In the genomic region with DNA sequence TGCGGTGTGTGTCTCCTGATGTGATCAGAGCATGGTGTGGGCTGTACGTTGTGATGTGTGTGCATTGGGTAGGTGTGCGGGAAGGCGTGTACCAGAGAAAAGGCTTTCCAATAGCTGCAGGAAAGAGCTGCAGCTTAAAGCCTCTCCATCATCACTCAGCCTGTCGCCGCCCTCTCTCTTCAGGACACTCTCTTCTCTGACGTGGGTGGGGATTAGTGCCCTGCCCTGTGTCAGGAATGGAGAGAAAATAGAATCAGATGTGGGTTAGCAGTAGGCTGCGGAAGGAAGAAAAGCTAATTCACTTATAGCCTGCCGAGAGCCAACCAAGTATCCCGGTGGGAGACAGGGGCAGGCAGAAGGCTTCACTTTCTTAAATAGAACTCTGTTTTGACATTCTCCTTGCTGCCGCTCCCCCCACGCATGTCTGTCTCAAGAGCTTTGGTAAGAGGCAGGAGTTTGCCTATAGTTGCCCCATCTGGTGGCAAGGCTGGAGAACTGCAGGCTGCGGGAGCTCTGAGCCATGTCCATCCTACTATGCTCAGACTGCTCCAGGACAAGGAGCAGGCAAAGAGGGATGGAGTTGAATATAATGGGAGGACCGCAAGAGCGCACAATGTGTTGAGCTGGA, we compare ENCODE assay signal across 8 mouse cellular contexts. TPM values are rescaled to one million over a fixed set of nuclear protein-coding genes. Genes with fewer than 3 reads are reported as not detected.
DNase-seq lines count a peak whose midpoint lies in the region; ATAC-seq and TF ChIP-seq lines count a peak whose summit lies in the region.

No protein-coding gene starts in this region.

- peaks cover 2% of the 10 kb centered on the region; the same call in 1 of the 2 replicates for H3K27me3 ChIP-seq in G1E (ENCODE audit: insufficient read depth, low read length)
- no peaks in the 10 kb centered on the region for H3K27me3 ChIP-seq in forebrain, postnatal 0 days (ENCODE audit: insufficient read depth, low read length)
- no peaks in the 10 kb centered on the region for H3K27me3 ChIP-seq in neural tube, embryonic 14.5 days (ENCODE audit: control insufficient read depth, insufficient read depth, low read length)
- no peaks in the 10 kb centered on the region for H3K27me3 ChIP-seq in testis, adult 2 months (ENCODE audit: control insufficient read depth, insufficient read depth, low read length)

- H3K4me1 ChIP-seq in G1E (ENCODE audit: insufficient read depth, low read depth, low read length) = peaks cover 57% of the 10 kb centered on the region
- H3K4me1 ChIP-seq in forebrain, postnatal 0 days (ENCODE audit: insufficient read depth) = 0 out of 2 replicates have a peak, but pooled peaks cover 5% of the 10 kb centered on the region
- peaks cover 6% of the 10 kb centered on the region; the same call in 1 of the 2 replicates for H3K4me1 ChIP-seq in neural tube, embryonic 14.5 days (ENCODE audit: control insufficient read depth, insufficient read depth, low read length)
- peaks cover 4% of the 10 kb centered on the region for H3K4me1 ChIP-seq in testis, adult 2 months (ENCODE audit: control insufficient read depth, insufficient read depth, low read length)

- peak overlapping the region; percentile 23; the same call in 1 of the 2 replicates for H3K27ac ChIP-seq in forebrain, postnatal 0 days (ENCODE audit: low read depth, low read length)
- H3K27ac ChIP-seq in neural tube, embryonic 14.5 days (ENCODE audit: low read depth, low read length) = no peak overlapping the region
- no peak overlapping the region for H3K27ac ChIP-seq in testis, adult 2 months (ENCODE audit: control insufficient read depth, insufficient read depth, low read depth, low read length)

- H3K9me3 ChIP-seq in G1E (replicated peaks) = no peaks in the 10 kb centered on the region
- no peaks in the 10 kb centered on the region for H3K9me3 ChIP-seq in forebrain, postnatal 0 days (ENCODE audit: low read length)
- H3K9me3 ChIP-seq in neural tube, embryonic 14.5 days (ENCODE audit: control insufficient read depth, low read length) = no peaks in the 10 kb centered on the region

- peak; percentile 74 for DNase-seq in G1E (ENCODE audit: low spot score)
- DNase-seq in cerebellum, adult 18-20 months = peak; percentile 83 to 84
- peak; percentile 90 for DNase-seq in forebrain, postnatal 0 days
- DNase-seq in heart, postnatal 25 days (ENCODE audit: low spot score) = peak; percentile 45
- peak; percentile 66 to 90 for DNase-seq in layer of hippocampus, adult 18-20 months (ENCODE audit: low spot score in 2 of 2)
- DNase-seq in lung, adult 18-20 months = peak; percentile 78 to 84

- no peak overlapping the region; the same call in 1 of the 2 replicates for H3K4me3 ChIP-seq in G1E (ENCODE audit: low read depth, low read length)
- no peak overlapping the region for H3K4me3 ChIP-seq in forebrain, postnatal 0 days (ENCODE audit: low read depth, low read length)
- no peak overlapping the region for H3K4me3 ChIP-seq in neural tube, embryonic 14.5 days (ENCODE audit: low read depth, low read length)
- H3K4me3 ChIP-seq in testis, adult 2 months (ENCODE audit: control insufficient read depth, low read depth, low read length) = no peak overlapping the region

- H3K36me3 ChIP-seq in G1E (replicated peaks) = no peaks in the 10 kb centered on the region
- H3K36me3 ChIP-seq in forebrain, postnatal 0 days (ENCODE audit: insufficient read depth) = no peaks in the 10 kb centered on the region
- H3K36me3 ChIP-seq in neural tube, embryonic 14.5 days (ENCODE audit: control insufficient read depth, insufficient read depth, low read length) = no peaks in the 10 kb centered on the region
- H3K36me3 ChIP-seq in testis, adult 2 months (ENCODE audit: control insufficient read depth, insufficient read depth, low read length) = no peaks in the 10 kb centered on the region

- TF ChIP-seq CTCF in G1E (IDR thresholded peaks at IDR 0.05; ENCODE audit: low read depth, low read length) = peak; percentile 92
- TF ChIP-seq CTCF in forebrain, postnatal 0 days (IDR thresholded peaks at IDR 0.05; ENCODE audit: low read depth) = peak; percentile 98
- peak; percentile 88; the same call in 1 of the 2 replicates for TF ChIP-seq CTCF in testis, adult 2 months (IDR thresholded peaks at IDR 0.05; ENCODE audit: control insufficient read depth, insufficient read depth, insufficient replicate concordance, low read depth, low read length)

- intact Hi-C loops in heart, postnatal 25 days (cut with DNase I) = loop anchor here (1.0 kb wide), 1 partner anchor 65 kb away; no protein-coding TSS in a partner anchor

- H3K9ac ChIP-seq in forebrain, postnatal 0 days = no peak overlapping the region
- no peak overlapping the region for H3K9ac ChIP-seq in neural tube, embryonic 14.5 days (replicated peaks; ENCODE audit: low read depth, low read length)

- ATAC-seq in G1E (ENCODE audit: extremely low read depth, insufficient number of reproducible peaks, low FRiP score, poor library complexity, severe bottlenecking) = no peak; the same call in 1 of the 2 replicates
- peak; percentile 75 for ATAC-seq in forebrain, postnatal 0 days
- ATAC-seq in neural tube, embryonic 14.5 days (ENCODE audit: low read depth) = peak; percentile 38; the same call in 1 of the 2 replicates

- WGBS in forebrain, postnatal 0 days = 36% methylated on average over 15 of the region's 15 CpGs
- WGBS in neural tube, embryonic 14.5 days = 45% methylated on average over 15 of the region's 15 CpGs

- H3K4me2 ChIP-seq in forebrain, postnatal 0 days (ENCODE audit: low read depth) = peak overlapping the region; percentile 30; the same call in 1 of the 2 replicates
- H3K4me2 ChIP-seq in neural tube, embryonic 14.5 days (ENCODE audit: low read depth, low read length) = no peak overlapping the region

- TF ChIP-seq POLR2A in testis, adult 2 months (IDR thresholded peaks at IDR 0.05; ENCODE audit: control insufficient read depth, low read depth, low read length) = no peak

RNA-seq across cellular contexts. Expression of a gene that starts 12.0 kb away (rescaled TPM):
- total RNA-seq in G1E (2014; fragmentation: Nextera tagmentation) (2.4 and 6.3 TPM in 2 replicates), G1E (2017) (0.11 and 0.99 TPM in 2 replicates)
- polyA plus RNA-seq in G1E (2012) = 0.28 and 0.32 TPM in 2 replicates
- 0.54 TPM in 1 of 2 replicates, not detected in the other for total RNA-seq in forebrain, postnatal 0 days (2014; rRNA removed)
- 0.83 and 0.94 TPM in 2 replicates for polyA plus RNA-seq in forebrain, postnatal 0 days (2015; fragmentation: Nextera tagmentation; extraction: Ambion mirVana)
- under 1 TPM; 0.48 to 0.60 TPM for total RNA-seq in heart, postnatal 25 days (2021)
- not detected for total RNA-seq in layer of hippocampus, adult 18-20 months (2021)
- 0.27 and 0.48 TPM in 2 replicates for polyA plus RNA-seq in neural tube, embryonic 14.5 days (2014; fragmentation: Nextera tagmentation; extraction: Ambion mirVana)
- polyA plus RNA-seq in testis, adult 2 months (2012; rRNA removed) = 4.6 and 5.3 TPM in 2 replicates
